Mouse (Mus musculus) lung, postnatal 4 days (tissue): Measurements from ENCODE around the gene Gm11492.

Experiments used
- DNase-seq, 2 experiments: peaks; one replicate each; pipeline ENCODE4 v3.0.0; 2021

Gm11492 gene

GRCm38 (mm10) chr11:87602234-87602633, 35.8 kb downstream of the Gm11492 start:
- no peak for DNase-seq

GRCm38 (mm10) chr11:87603571-87603970, 37.1 kb downstream of the Gm11492 start:
- DNase-seq, result no peak

- DNase-seq, result no peak
Measured at GRCm38 (mm10) chr11:87609264-87609663, 42.8 kb downstream of the Gm11492 start.

- DNase-seq, result peak in 1 of 2 experiments; percentile 30
Measured at GRCm38 (mm10) chr11:87611547-87611946, 45.1 kb downstream of the Gm11492 start.

GRCm38 (mm10) chr11:87613972-87614371, 47.5 kb downstream of the Gm11492 start:
- DNase-seq, result no peak

- DNase-seq, result no peak
Measured at GRCm38 (mm10) chr11:87615551-87615950, 49.1 kb downstream of the Gm11492 start.

- DNase-seq, result no peak
Measured at GRCm38 (mm10) chr11:87615952-87616351, 49.5 kb downstream of the Gm11492 start.

GRCm38 (mm10) chr11:87616790-87617474, 50.5 kb downstream of the Gm11492 start, which contains the start of gene Hsf5:
Gene Hsf5, plus strand, starts transcription at chr11:87617164.
- peak in 1 of 2 experiments; percentile 29 for DNase-seq

- no peak for DNase-seq
Measured at GRCm38 (mm10) chr11:87617606-87618005, 51.2 kb downstream of the Gm11492 start.
